Mouse (Mus musculus): ENCODE data around the gene Srsf12. TPM values are rescaled to one million over a fixed set of nuclear protein-coding genes. Genes with fewer than 3 reads are reported as not detected.

Gene Srsf12
- polyA plus RNA-seq, 1 experiment from 2014 or later = 14.6 TPM

DNA sequence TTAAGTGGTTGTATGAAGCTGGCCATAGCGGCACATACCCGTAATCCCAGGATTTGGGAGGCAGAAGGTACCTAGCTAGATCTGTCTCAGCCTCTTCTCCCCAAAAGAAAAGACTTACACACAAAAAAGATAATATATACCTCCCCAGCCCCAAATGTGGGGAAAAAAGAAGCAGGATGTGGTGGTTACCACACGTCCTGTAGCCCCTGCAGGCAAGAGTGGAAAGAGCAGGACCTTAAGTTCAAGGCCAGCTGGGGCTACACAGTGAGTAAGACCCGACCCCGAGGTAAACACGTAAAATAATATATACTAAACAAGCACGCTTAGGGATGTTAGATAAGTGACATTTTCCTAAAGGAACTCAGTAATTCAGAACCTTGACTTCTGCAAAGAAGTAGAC is 18.4 kb downstream of the Srsf12 start:
- Histone ChIP-seq H3K36me3 (peaks cover 11% of the 10 kb centered on the region; the same call in 1 of the 2 replicates), H3K9ac (replicated peaks) (no peak overlapping the region), H3K27ac (no peak overlapping the region), H3K4me1 (replicated peaks) (peaks cover 11% of the 10 kb centered on the region), H3K4me2 (no peak overlapping the region), H3K9me3 (no peaks in the 10 kb centered on the region), H3K4me3 (replicated peaks) (no peak overlapping the region), H3K27me3 (no peaks in the 10 kb centered on the region)
- ATAC-seq (ENCODE audit: insufficient number of reproducible peaks, insufficient read depth, low FRiP score, low TSS enrichment, low read depth) = no peak
- 84% methylated on average over 7 of the region's 7 CpGs for WGBS

GRCm38 (mm10) chr4:33229639-33230038 is 20.8 kb downstream of the Srsf12 start:
- 64% methylated on average over 4 of the region's 4 CpGs for WGBS
- Histone ChIP-seq H3K27me3 (no peaks in the 10 kb centered on the region), H3K27ac (no peak overlapping the region), H3K36me3 (peaks cover 11% of the 10 kb centered on the region; the same call in 1 of the 2 replicates), H3K4me2 (no peak overlapping the region), H3K9ac (replicated peaks) (no peak overlapping the region), H3K9me3 (no peaks in the 10 kb centered on the region), H3K4me3 (replicated peaks) (no peak overlapping the region), H3K4me1 (replicated peaks) (peaks cover 1% of the 10 kb centered on the region)
- ATAC-seq (ENCODE audit: insufficient number of reproducible peaks, insufficient read depth, low FRiP score, low TSS enrichment, low read depth) = no peak

DNA sequence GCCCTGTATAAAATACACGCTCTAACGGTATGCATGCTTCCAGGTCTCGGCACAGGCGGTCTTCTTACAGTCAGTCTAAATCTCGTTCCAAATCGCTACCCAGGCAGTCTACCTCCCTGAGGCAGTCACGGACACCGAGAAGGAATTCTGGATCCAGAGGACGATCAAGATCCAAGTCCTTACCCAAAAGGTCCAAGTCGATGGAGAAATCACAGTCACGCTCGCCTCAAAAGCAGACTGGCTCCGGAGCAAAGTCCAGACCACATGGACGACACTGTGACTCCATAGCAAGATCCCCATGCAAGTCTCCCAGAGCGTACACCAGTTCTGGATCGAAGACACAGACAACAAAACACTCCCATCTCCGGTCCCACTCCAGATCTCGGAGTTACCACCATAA is 22.1 kb downstream of the Srsf12 start:
- Histone ChIP-seq H3K4me2 (no peak overlapping the region), H3K9ac (replicated peaks) (no peak overlapping the region), H3K36me3 (peaks cover 11% of the 10 kb centered on the region; the same call in 1 of the 2 replicates), H3K4me3 (replicated peaks) (no peak overlapping the region), H3K4me1 (replicated peaks) (no peaks in the 10 kb centered on the region), H3K9me3 (no peaks in the 10 kb centered on the region), H3K27ac (no peak overlapping the region), H3K27me3 (no peaks in the 10 kb centered on the region)
- WGBS = 85% methylated on average over 18 of the region's 18 CpGs
- no peak for ATAC-seq (ENCODE audit: insufficient number of reproducible peaks, insufficient read depth, low FRiP score, low TSS enrichment, low read depth)

GRCm38 (mm10) chr4:33242536-33242935 is 33.7 kb downstream of the Srsf12 start:
- no peak for ATAC-seq (ENCODE audit: insufficient number of reproducible peaks, insufficient read depth, low FRiP score, low TSS enrichment, low read depth)

DNA sequence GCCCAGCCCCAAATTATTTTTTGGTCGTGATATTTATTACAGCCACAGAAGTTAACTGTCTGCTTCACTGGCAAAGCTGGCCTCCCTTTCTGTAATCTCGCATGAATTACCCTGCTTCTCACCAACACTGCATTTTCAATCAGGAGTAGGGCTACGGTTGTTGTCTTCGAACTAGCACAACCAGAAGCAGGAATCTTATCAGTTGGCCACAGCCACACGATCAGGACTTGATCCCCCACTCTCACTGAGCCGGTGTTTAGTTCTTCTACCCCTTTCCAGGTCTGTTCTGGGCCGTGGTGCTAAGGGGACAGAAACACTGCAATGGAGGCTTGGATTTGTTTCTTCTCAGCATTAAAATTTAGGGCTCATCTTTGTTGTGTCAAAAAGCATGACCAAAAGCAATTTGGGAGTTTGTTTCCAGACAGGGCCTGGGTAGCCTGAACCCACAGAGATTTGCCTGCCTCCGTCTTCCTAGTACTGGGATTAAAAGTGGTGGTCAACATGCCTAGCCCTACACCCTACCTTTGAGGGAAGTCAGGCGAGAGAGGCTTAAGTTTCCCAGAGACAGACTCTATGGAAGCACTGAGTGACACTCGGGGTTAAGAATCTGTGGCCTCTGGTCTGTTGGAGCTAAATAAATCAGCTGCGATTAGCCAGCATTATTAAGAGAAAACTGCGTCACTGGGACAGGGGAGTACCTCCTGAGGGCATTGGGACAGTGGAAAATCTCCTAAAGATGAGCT is 34.4 kb downstream of the Srsf12 start:
- no peak overlapping the region for H3K4me3 ChIP-seq (replicated peaks)
- no peak overlapping the region for H3K27ac ChIP-seq
- peaks cover 16% of the 10 kb centered on the region for H3K4me1 ChIP-seq (replicated peaks)
- H3K4me2 ChIP-seq = no peak overlapping the region
- H3K9me3 ChIP-seq = no peaks in the 10 kb centered on the region
- no peaks in the 10 kb centered on the region for H3K27me3 ChIP-seq
- no peak for ATAC-seq (ENCODE audit: insufficient number of reproducible peaks, insufficient read depth, low FRiP score, low TSS enrichment, low read depth)
- H3K9ac ChIP-seq (replicated peaks) = no peak overlapping the region
- H3K36me3 ChIP-seq = peaks cover 44% of the 10 kb centered on the region
- WGBS = 84% methylated on average over 12 of the region's 12 CpGs

More at GRCm38 (mm10) chr4:33242536-33242935, 33.7 kb downstream of the Srsf12 start:
- Histone ChIP-seq H3K4me1 (replicated peaks) (peaks cover 16% of the 10 kb centered on the region), H3K36me3 (peaks cover 44% of the 10 kb centered on the region), H3K4me3 (replicated peaks) (no peak overlapping the region), H3K27me3 (no peaks in the 10 kb centered on the region), H3K9ac (replicated peaks) (no peak overlapping the region), H3K27ac (no peak overlapping the region; the same call in 1 of the 2 replicates), H3K9me3 (no peaks in the 10 kb centered on the region), H3K4me2 (no peak overlapping the region)
- 81% methylated on average over 5 of the region's 5 CpGs for WGBS

- H3K4me3 ChIP-seq (replicated peaks) = no peak overlapping the region
- no peak for ATAC-seq (ENCODE audit: insufficient number of reproducible peaks, insufficient read depth, low FRiP score, low TSS enrichment, low read depth)
- 89% methylated on average over 4 of the region's 4 CpGs for WGBS
- no peaks in the 10 kb centered on the region for H3K27me3 ChIP-seq
- H3K9me3 ChIP-seq = no peaks in the 10 kb centered on the region
- H3K4me1 ChIP-seq (replicated peaks) = peaks cover 16% of the 10 kb centered on the region
- H3K27ac ChIP-seq = no peak overlapping the region
- H3K36me3 ChIP-seq = peaks cover 44% of the 10 kb centered on the region
- H3K4me2 ChIP-seq = no peak overlapping the region
- no peak overlapping the region for H3K9ac ChIP-seq (replicated peaks)
These were observed 35.1 kb downstream of the Srsf12 start for GRCm38 (mm10) chr4:33243921-33244320.

DNA sequence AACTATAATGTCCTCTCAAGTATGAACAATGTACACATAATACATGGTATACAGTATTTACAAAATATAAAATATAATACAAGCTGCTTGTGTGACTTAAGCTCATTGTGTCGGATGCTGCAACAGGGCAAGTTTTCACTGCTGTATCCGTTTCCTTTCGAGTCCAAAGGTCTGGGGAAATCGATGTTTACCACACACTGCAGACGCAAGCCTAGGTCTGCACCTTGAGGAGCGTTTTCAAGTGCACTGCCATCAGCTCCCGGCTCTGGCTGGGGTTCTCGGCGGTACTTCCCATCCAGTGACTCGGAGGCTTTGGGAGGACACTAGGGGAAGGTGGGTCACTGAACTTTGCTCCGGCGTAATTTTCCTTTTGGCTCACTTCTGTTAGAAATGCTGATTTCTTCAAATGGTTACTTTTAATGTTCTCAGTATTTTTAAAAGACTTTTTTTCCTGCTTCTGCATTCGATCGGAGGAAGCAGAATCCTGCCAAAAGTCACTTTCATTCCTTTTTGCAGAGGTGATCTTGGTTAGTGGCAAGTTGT is 37.1 kb downstream of the Srsf12 start:
- Histone ChIP-seq H3K36me3 (peaks cover 44% of the 10 kb centered on the region), H3K9me3 (no peaks in the 10 kb centered on the region), H3K9ac (replicated peaks) (no peak overlapping the region), H3K4me2 (peak overlapping the region; percentile 72), H3K27ac (no peak overlapping the region), H3K4me1 (replicated peaks) (peaks cover 23% of the 10 kb centered on the region), H3K4me3 (replicated peaks) (peak overlapping the region; percentile 97), H3K27me3 (no peaks in the 10 kb centered on the region)
- no peak for ATAC-seq (ENCODE audit: insufficient number of reproducible peaks, insufficient read depth, low FRiP score, low TSS enrichment, low read depth)
- WGBS = 91% methylated on average over 14 of the region's 14 CpGs

GRCm38 (mm10) chr4:33247479-33248053 is 38.8 kb downstream of the Srsf12 start:
- Histone ChIP-seq H3K27ac (peak overlapping the region; percentile 100), H3K4me3 (replicated peaks) (peak overlapping the region; percentile 97), H3K9ac (replicated peaks) (peak overlapping the region; percentile 100), H3K4me1 (replicated peaks) (peaks cover 23% of the 10 kb centered on the region), H3K4me2 (peak overlapping the region; percentile 72), H3K36me3 (peaks cover 38% of the 10 kb centered on the region), H3K9me3 (no peaks in the 10 kb centered on the region), H3K27me3 (no peaks in the 10 kb centered on the region)
- ATAC-seq (ENCODE audit: insufficient number of reproducible peaks, insufficient read depth, low FRiP score, low TSS enrichment, low read depth) = peak; percentile 92
- under 1% methylated on average over 60 of the region's 60 CpGs for WGBS

- Histone ChIP-seq H3K4me2 (peak overlapping the region; percentile 72), H3K27me3 (no peaks in the 10 kb centered on the region), H3K9ac (replicated peaks) (peak overlapping the region; percentile 100), H3K9me3 (no peaks in the 10 kb centered on the region), H3K36me3 (peaks cover 31% of the 10 kb centered on the region), H3K27ac (peak overlapping the region; percentile 100), H3K4me1 (replicated peaks) (peaks cover 23% of the 10 kb centered on the region), H3K4me3 (replicated peaks) (peak overlapping the region; percentile 97)
- peak; percentile 93 for ATAC-seq (ENCODE audit: insufficient number of reproducible peaks, insufficient read depth, low FRiP score, low TSS enrichment, low read depth)
- under 1% methylated on average over 88 of the region's 88 CpGs for WGBS
These were observed 39.5 kb downstream of the Srsf12 start for GRCm38 (mm10) chr4:33248062-33248889.

DNA sequence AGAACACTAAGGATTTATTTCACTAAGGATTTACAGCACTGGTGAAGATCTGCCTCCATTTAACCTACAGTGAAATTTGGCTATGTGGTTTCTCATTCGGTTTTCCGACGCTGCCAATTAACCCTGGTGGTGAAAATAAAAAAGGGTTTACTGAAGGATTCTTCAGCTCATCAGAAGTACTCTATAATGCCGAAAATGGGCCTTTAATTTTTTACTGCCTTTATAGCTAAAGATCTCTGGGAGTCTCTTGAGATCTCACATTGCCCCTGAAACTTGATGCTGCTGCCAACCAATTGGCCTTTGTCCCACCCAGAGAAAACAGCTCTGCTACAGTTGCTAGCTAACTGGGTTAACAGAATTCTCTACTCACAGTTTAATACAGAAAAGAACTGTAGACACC is 40.1 kb downstream of the Srsf12 start:
- Histone ChIP-seq H3K4me1 (replicated peaks) (peaks cover 23% of the 10 kb centered on the region), H3K27me3 (no peaks in the 10 kb centered on the region), H3K9ac (replicated peaks) (peak overlapping the region; percentile 100), H3K27ac (peak overlapping the region; percentile 100), H3K4me2 (peak overlapping the region; percentile 51), H3K9me3 (no peaks in the 10 kb centered on the region), H3K4me3 (replicated peaks) (peak overlapping the region; percentile 97), H3K36me3 (peaks cover 24% of the 10 kb centered on the region)
- ATAC-seq (ENCODE audit: insufficient number of reproducible peaks, insufficient read depth, low FRiP score, low TSS enrichment, low read depth) = no peak
- WGBS = 2% methylated on average over 4 of the region's 4 CpGs

GRCm38 (mm10) chr4:33249716-33250230 is 41.0 kb downstream of the Srsf12 start:
- Histone ChIP-seq H3K36me3 (peaks cover 16% of the 10 kb centered on the region), H3K27ac (peak overlapping the region; percentile 100), H3K4me1 (replicated peaks) (peaks cover 20% of the 10 kb centered on the region), H3K27me3 (no peaks in the 10 kb centered on the region), H3K4me3 (replicated peaks) (no peak overlapping the region), H3K9ac (replicated peaks) (no peak overlapping the region), H3K9me3 (no peaks in the 10 kb centered on the region), H3K4me2 (no peak overlapping the region)
- no peak for ATAC-seq (ENCODE audit: insufficient number of reproducible peaks, insufficient read depth, low FRiP score, low TSS enrichment, low read depth)
- 89% methylated on average over 1 of the region's 1 CpGs for WGBS

Measured in limb, embryonic 12.5 days (tissue).